Mouse (Mus musculus) mouse embryonic stem cell (cell line): ENCODE results near the gene Shisa6.

ENCODE experiments used
- in situ Hi-C, 2 experiments: fragments of 300-500 bp; cut with MboI; formaldehyde crosslinking; loops; 1 replicate in 1 of 2; 3 replicates in 1 of 2; pipeline ENCODE4 v1.14.3; 2019 to 2020; ENCODE audit warnings: low sequenced_read_pairs in 2 of 2, low pct_unique_long_range_greater_than_20kb in 1 of 2, mixed read lengths in 1 of 2; ENCODE audit not compliant: unreplicated experiment in 1 of 2

Shisa6 gene

GRCm38 (mm10) chr11:66273904-66274706 is 251.7 kb downstream of the Shisa6 start:
- in situ Hi-C loops = no loop called here

GRCm38 (mm10) chr11:66267029-66267428 is 258.7 kb downstream of the Shisa6 start:
- in situ Hi-C loops = no loop called here

- in situ Hi-C loops = no loop called here
Observed at GRCm38 (mm10) chr11:66265336-66265990, 260.3 kb downstream of the Shisa6 start.

- in situ Hi-C loops = no loop called here
Observed at GRCm38 (mm10) chr11:66260205-66260604, 265.6 kb downstream of the Shisa6 start.

GRCm38 (mm10) chr11:66258851-66259250 is 266.9 kb downstream of the Shisa6 start:
- in situ Hi-C loops = no loop called here

- in situ Hi-C loops = no loop called here
Observed at GRCm38 (mm10) chr11:66247115-66247514, 278.6 kb downstream of the Shisa6 start.

GRCm38 (mm10) chr11:66236557-66236956 is 289.2 kb downstream of the Shisa6 start:
- in situ Hi-C loops = no loop called here

- in situ Hi-C loops = no loop called here
Observed at GRCm38 (mm10) chr11:66232891-66233290, 292.9 kb downstream of the Shisa6 start.

- in situ Hi-C loops = no loop called here
Observed at GRCm38 (mm10) chr11:66222133-66222532, 303.6 kb downstream of the Shisa6 start.

GRCm38 (mm10) chr11:66218469-66218868 is 307.3 kb downstream of the Shisa6 start:
- in situ Hi-C loops = no loop called here

- in situ Hi-C loops = no loop called here
Observed at GRCm38 (mm10) chr11:66188627-66189287, 337.0 kb downstream of the Shisa6 start.

GRCm38 (mm10) chr11:66188146-66188545 is 337.6 kb downstream of the Shisa6 start:
- in situ Hi-C loops = no loop called here

GRCm38 (mm10) chr11:66177781-66178180 is 348.0 kb downstream of the Shisa6 start:
- in situ Hi-C loops = no loop called here

GRCm38 (mm10) chr11:66167801-66168651 is 357.7 kb downstream of the Shisa6 start, which contains the start of gene Dnah9:
Dnah9 (minus strand) TSS chr11:66168551.
- in situ Hi-C loops = no loop called here

- in situ Hi-C loops = no loop called here
Observed at GRCm38 (mm10) chr11:66164022-66164421, 361.7 kb downstream of the Shisa6 start.
